Mouse (Mus musculus) CD4-positive, CD25-positive, alpha-beta regulatory T cell, adult 9 weeks (primary cell): ENCODE results near the gene Prr3. TPM values are rescaled to one million over a fixed set of nuclear protein-coding genes. Genes with fewer than 3 reads are reported as not detected.

Experiments
- polyA plus RNA-seq: library from polyadenylated mRNA; unstranded; fragments of 100-300 nt; shearing (Covaris generic); gene quantifications from one replicate; pipeline ENCODE4 v1.2.1, GENCODE M21; 2017

Prr3 gene
- polyA plus RNA-seq: 23.8 TPM

DNA sequence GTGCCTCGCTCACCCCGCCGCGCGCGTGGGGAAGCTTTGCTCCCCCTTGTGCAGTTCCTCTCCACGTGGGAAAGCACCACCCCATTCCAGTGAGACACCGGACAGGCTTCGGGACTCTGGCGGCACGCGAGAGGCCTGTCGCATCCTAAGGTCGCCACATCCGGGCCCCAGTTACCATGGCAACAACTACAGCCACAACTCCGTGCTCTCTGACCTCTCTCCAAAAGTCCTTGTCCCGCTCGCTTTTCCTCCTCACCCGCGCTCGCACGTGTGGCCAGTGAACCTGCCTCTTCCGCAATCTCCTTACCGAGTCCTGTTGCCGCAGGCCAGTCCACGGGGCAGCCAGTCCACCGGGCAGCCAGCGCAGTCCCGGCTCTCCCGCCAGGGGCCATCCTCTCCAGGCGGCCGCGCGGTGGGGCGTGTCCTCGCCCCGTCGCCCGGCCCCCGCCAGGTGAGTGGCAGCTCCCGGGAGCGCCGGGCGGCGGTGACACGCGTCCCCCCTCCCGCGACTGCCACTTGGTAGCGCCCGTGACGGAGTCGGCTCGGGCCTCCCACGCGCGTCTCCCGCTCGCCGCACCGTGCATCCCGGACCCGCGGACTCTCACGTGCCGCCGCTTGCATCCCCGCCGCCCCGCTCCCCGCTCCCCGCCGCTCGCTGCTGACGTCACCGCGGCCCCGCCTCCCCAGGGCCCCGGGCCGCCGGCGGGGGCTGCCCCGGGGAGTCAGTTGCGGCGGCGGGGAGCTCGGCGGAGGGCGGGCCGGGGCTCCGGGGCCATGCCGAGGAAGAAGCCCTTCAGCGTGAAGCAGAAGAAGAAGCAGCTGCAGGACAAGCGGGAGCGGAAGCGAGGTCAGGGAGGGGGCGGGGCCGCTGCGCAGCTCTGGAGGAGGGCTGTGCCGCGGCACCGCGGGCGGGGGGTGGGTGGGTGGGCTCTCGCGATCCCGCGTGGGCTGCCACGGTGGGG is at the start of gene Prr3, which contains the start of gene Gnl1:
TSS of gene Prr3 (minus strand) at position 836 of the 962 bp plus-strand sequence.
TSS of gene Gnl1 (plus strand) at position 451 of the 962 bp plus-strand sequence.

GRCm38 (mm10) chr17:36020191-36021073 is 40.4 kb upstream of the Prr3 start, which contains the start of gene H2-T24:
Gene H2-T24 (minus strand): TSS chr17:36020560.

GRCm38 (mm10) chr17:35969418-35970389 is 10.3 kb downstream of the Prr3 start, which contains the start of gene Abcf1:
Gene Abcf1 (minus strand): TSS chr17:35969761.

Other genes with a start within 250 kb of the Prr3 start
- 1.9 TPM for gene Ier3, start 158.6 kb downstream of the Prr3 start, polyA plus RNA-seq
- 46.0 TPM for gene Flot1, start 157.0 kb downstream of the Prr3 start, polyA plus RNA-seq
- 130 TPM for gene Tubb5, start 141.9 kb downstream of the Prr3 start, polyA plus RNA-seq
- gene Mdc1, start 138.7 kb downstream of the Prr3 start, polyA plus RNA-seq: 21.6 TPM
- 32.8 TPM for gene Nrm, start 118.9 kb downstream of the Prr3 start, polyA plus RNA-seq
- 685 TPM for gene Ppp1r18, start 114.6 kb downstream of the Prr3 start, polyA plus RNA-seq
- gene Dhx16, start 100.4 kb downstream of the Prr3 start, polyA plus RNA-seq: 23.4 TPM
- gene 2310061I04Rik, start 82.8 kb downstream of the Prr3 start, polyA plus RNA-seq: 25.8 TPM
- 26.7 TPM for gene Atat1, start 70.2 kb downstream of the Prr3 start, polyA plus RNA-seq
- gene Mrps18b, start 63.8 kb downstream of the Prr3 start, polyA plus RNA-seq: 99.2 TPM
- gene Ppp1r10, start 63.8 kb downstream of the Prr3 start, polyA plus RNA-seq: 62.7 TPM
- 163 TPM for gene Abcf1, start 10.5 kb downstream of the Prr3 start, polyA plus RNA-seq
- 13.7 TPM for gene Gnl1, start 385 bp downstream of the Prr3 start, polyA plus RNA-seq
- 28.1 TPM for gene H2-T24, start 40.3 kb upstream of the Prr3 start, polyA plus RNA-seq
- gene H2-T23, start 52.6 kb upstream of the Prr3 start, polyA plus RNA-seq: 779 TPM
- gene H2-T22, start 62.5 kb upstream of the Prr3 start, polyA plus RNA-seq: 262 TPM
- gene Gm6034, start 62.7 kb upstream of the Prr3 start, polyA plus RNA-seq: 0.65 TPM
- not detected for gene Gm11127, start 78.1 kb upstream of the Prr3 start, polyA plus RNA-seq
- 1.4 TPM for gene Gm19684, start 141.4 kb upstream of the Prr3 start, polyA plus RNA-seq
- 0.33 TPM for gene Gm7030, start 149.2 kb upstream of the Prr3 start, polyA plus RNA-seq
- gene Gm8909, start 188.3 kb upstream of the Prr3 start, polyA plus RNA-seq: 14.0 TPM
- 0.46 TPM for gene H2-T3, start 210.1 kb upstream of the Prr3 start, polyA plus RNA-seq